Mouse (Mus musculus) CH12.LX (cell line): ENCODE results near the gene Psap. TPM values are rescaled to one million over a fixed set of nuclear protein-coding genes. Genes with fewer than 3 reads are reported as not detected.
"Not testable (repeated sequence)": the region's sequence is repeated elsewhere in the genome, so short reads cannot be mapped to it uniquely, and the experiment has no call there.

ENCODE experiments used
- DNase-seq: peaks from one replicate; pipeline ENCODE4 v3.0.0-alpha.2; 2013; ENCODE audit errors: extremely low read depth
- H3K27ac ChIP-seq: 2 replicates; pipeline ENCODE4 v1.5.1; 2012; ENCODE audit warnings: low read depth, mild to moderate bottlenecking, control low read depth, moderate library complexity; ENCODE audit not compliant: insufficient read depth
- H3K27me3 ChIP-seq: replicated peaks from 2 replicates; pipeline ENCODE3; 2012; ENCODE audit warnings: inconsistent platforms
- H3K36me3 ChIP-seq, 2 experiments: replicated peaks in 1 of 2; 2 replicates each; pipeline versions ENCODE3 to v1.6.1; 2012; ENCODE audit warnings: inconsistent platforms in 1 of 2, low read length in 1 of 2, mild to moderate bottlenecking in 1 of 2, mixed read lengths in 1 of 2, moderate library complexity in 1 of 2; ENCODE audit not compliant: control insufficient read depth in 1 of 2, insufficient read depth in 1 of 2
- H3K4me1 ChIP-seq, 2 experiments: 2 replicates each; pipeline ENCODE4 v1.6.1; 2012; ENCODE audit warnings: inconsistent platforms in 1 of 2, moderate library complexity in 1 of 2; ENCODE audit not compliant: insufficient read depth in 2 of 2, control insufficient read depth in 1 of 2
- H3K4me2 ChIP-seq: 2 replicates; pipeline ENCODE4 v1.6.1; 2012; ENCODE audit warnings: low read depth, mild to moderate bottlenecking, control low read depth; ENCODE audit not compliant: poor library complexity, insufficient read depth, severe bottlenecking
- H3K4me3 ChIP-seq, 3 experiments: fragments of 150-350 bp in 1 of 3; sonication (generic) in 1 of 3; replicated peaks in 1 of 3; 2 replicates each; pipeline versions ENCODE3 to v1.5.1; 2011 to 2012; ENCODE audit warnings: low read depth in 2 of 3, low read length in 2 of 3, mild to moderate bottlenecking in 2 of 3, moderate library complexity in 2 of 3, control low read depth in 1 of 3, improper control_type of control experiment in 1 of 3, inconsistent platforms in 1 of 3, mixed read lengths in 1 of 3; ENCODE audit not compliant: poor library complexity in 1 of 3
- H3K79me2 ChIP-seq: replicated peaks from 2 replicates; pipeline ENCODE4 v1.6.1; 2012; ENCODE audit warnings: mild to moderate bottlenecking, moderate library complexity; ENCODE audit not compliant: control insufficient read depth, poor library complexity, insufficient read depth, severe bottlenecking; ENCODE audit errors: extremely low read depth
- H3K9ac ChIP-seq: 2 replicates; pipeline ENCODE4 v1.6.1; 2012; ENCODE audit warnings: low read depth, mild to moderate bottlenecking, control low read depth, moderate library complexity; ENCODE audit not compliant: insufficient read depth
- H3K9me3 ChIP-seq: replicated peaks from 2 replicates; pipeline ENCODE3; 2012; ENCODE audit warnings: low read length, inconsistent platforms, mixed read lengths
- BHLHE40 ChIP-seq: IDR thresholded peaks from 2 replicates; pipeline ENCODE4 v1.6.1; 2011; ENCODE audit warnings: mild to moderate bottlenecking, low read depth, low read length, improper control_type of control experiment
- CTCF ChIP-seq, 2 experiments: IDR thresholded peaks in 1 of 2; conservative IDR thresholded peaks in 1 of 2; 2 replicates each; pipeline ENCODE4 v1.5.1; 2011 to 2012; ENCODE audit warnings: low read depth in 2 of 2, low read length in 2 of 2, improper control_type of control experiment in 1 of 2, inconsistent platforms in 1 of 2, mild to moderate bottlenecking in 1 of 2, moderate library complexity in 1 of 2
- ELF1 ChIP-seq: IDR thresholded peaks from 2 replicates; pipeline ENCODE4 v1.6.1; 2014; ENCODE audit warnings: low read depth, mild to moderate bottlenecking, inconsistent platforms, low read length, improper control_type of control experiment
- ETS1 ChIP-seq: conservative IDR thresholded peaks from 2 replicates; pipeline ENCODE4 v1.6.1; 2012; ENCODE audit warnings: low read depth, mild to moderate bottlenecking, inconsistent platforms, low read length, improper control_type of control experiment, moderate library complexity
- GABPA ChIP-seq: IDR thresholded peaks from 2 replicates; pipeline ENCODE4 v1.6.1; 2012; ENCODE audit warnings: low read depth, low read length, improper control_type of control experiment, inconsistent platforms; ENCODE audit not compliant: insufficient replicate concordance
- HCFC1 ChIP-seq: IDR thresholded peaks from 2 replicates; pipeline ENCODE4 v1.6.1; 2012; ENCODE audit warnings: low read depth, mild to moderate bottlenecking, inconsistent platforms, low read length, improper control_type of control experiment
- JUN ChIP-seq: IDR thresholded peaks from 2 replicates; pipeline ENCODE4 v1.6.1; 2011; ENCODE audit warnings: low read depth, mild to moderate bottlenecking, low read length, improper control_type of control experiment, moderate library complexity; ENCODE audit not compliant: insufficient read depth
- MAZ ChIP-seq: IDR thresholded peaks from 2 replicates; pipeline ENCODE4 v1.6.1; 2012; ENCODE audit warnings: low read depth, mild to moderate bottlenecking, inconsistent platforms, low read length, improper control_type of control experiment, moderate library complexity
- MEF2A ChIP-seq: IDR thresholded peaks from 2 replicates; pipeline ENCODE4 v1.6.1; 2014; ENCODE audit warnings: low read depth, mild to moderate bottlenecking, inconsistent platforms, low read length, improper control_type of control experiment, borderline replicate concordance
- MYC ChIP-seq: IDR thresholded peaks from 2 replicates; pipeline ENCODE4 v1.6.1; 2011; ENCODE audit warnings: low read depth, mild to moderate bottlenecking, improper control_type of control experiment, low read length
- NRF1 ChIP-seq: IDR thresholded peaks from 2 replicates; pipeline ENCODE4 v1.6.1; 2014; ENCODE audit warnings: low read depth, mild to moderate bottlenecking, inconsistent platforms, low read length, improper control_type of control experiment, moderate library complexity
- PAX5 ChIP-seq: IDR thresholded peaks from 2 replicates; pipeline ENCODE4 v1.6.1; 2012; ENCODE audit warnings: low read length, inconsistent platforms, mixed read lengths
- RAD21 ChIP-seq: IDR thresholded peaks from 2 replicates; pipeline ENCODE4 v1.6.1; 2011; ENCODE audit warnings: low read depth, mild to moderate bottlenecking, low read length, improper control_type of control experiment, moderate library complexity
- RCOR1 ChIP-seq: conservative IDR thresholded peaks from 2 replicates; pipeline ENCODE4 v1.6.1; 2012; ENCODE audit warnings: low read depth, mild to moderate bottlenecking, inconsistent platforms, low read length, improper control_type of control experiment
- SMC3 ChIP-seq: IDR thresholded peaks from 2 replicates; pipeline ENCODE4 v1.6.1; 2011; ENCODE audit warnings: low read depth, low read length, improper control_type of control experiment
- UBTF ChIP-seq: IDR thresholded peaks from 2 replicates; pipeline ENCODE4 v1.6.1; 2012; ENCODE audit warnings: low read depth, mild to moderate bottlenecking, inconsistent platforms, low read length, improper control_type of control experiment, moderate library complexity
- USF1 ChIP-seq: IDR thresholded peaks from 2 replicates; pipeline ENCODE4 v1.6.1; 2014; ENCODE audit warnings: low read depth, mild to moderate bottlenecking, inconsistent platforms, low read length, improper control_type of control experiment
- USF2 ChIP-seq: conservative IDR thresholded peaks from 2 replicates; pipeline ENCODE4 v1.6.1; 2011; ENCODE audit warnings: low read depth, low read length, improper control_type of control experiment
- ZC3H11A ChIP-seq: IDR thresholded peaks from 2 replicates; pipeline ENCODE4 v1.6.1; 2012; ENCODE audit warnings: low read depth, mild to moderate bottlenecking, inconsistent platforms, low read length, improper control_type of control experiment
- ZNF384 ChIP-seq: IDR thresholded peaks from 2 replicates; pipeline ENCODE4 v1.6.1; 2012; ENCODE audit warnings: low read depth, low read length, improper control_type of control experiment, inconsistent platforms
- dilution Hi-C: fragments of 300-500 bp; cut with MboI; formaldehyde crosslinking; loops from 2 replicates; pipeline ENCODE4 v1.14.3; 2020; ENCODE audit warnings: low sequenced_read_pairs; ENCODE audit not compliant: extremely low pct_unique_long_range_greater_than_20kb, extremely low pct_ligation_motif_present
- in situ Hi-C: fragments of 300-500 bp; cut with MboI; formaldehyde crosslinking; loops from 3 replicates; pipeline ENCODE4 v1.14.3; 2019; ENCODE audit warnings: low sequenced_read_pairs, low pct_ligation_motif_present, low pct_unique_long_range_greater_than_20kb, mixed read lengths
- polyA plus RNA-seq: library from polyadenylated mRNA; unstranded; fragments of >175 nt; gene quantifications from 2 replicates; pipeline ENCODE4 v1.2.1, GENCODE M21; 2012; ENCODE audit warnings: low read depth; ENCODE audit not compliant: insufficient read length
- total RNA-seq, 2 experiments: library from RNA; depleted of rRNA; stranded (reverse); fragments of 300-350 nt in 1 of 2; fragments of >200 nt in 1 of 2; gene quantifications; 2 replicates each; pipeline ENCODE4 v1.2.3; 2012 to 2014

Gene Psap
- total and polyA plus RNA-seq, 3 experiments = 223 to 470 (median 300) TPM

DNA sequence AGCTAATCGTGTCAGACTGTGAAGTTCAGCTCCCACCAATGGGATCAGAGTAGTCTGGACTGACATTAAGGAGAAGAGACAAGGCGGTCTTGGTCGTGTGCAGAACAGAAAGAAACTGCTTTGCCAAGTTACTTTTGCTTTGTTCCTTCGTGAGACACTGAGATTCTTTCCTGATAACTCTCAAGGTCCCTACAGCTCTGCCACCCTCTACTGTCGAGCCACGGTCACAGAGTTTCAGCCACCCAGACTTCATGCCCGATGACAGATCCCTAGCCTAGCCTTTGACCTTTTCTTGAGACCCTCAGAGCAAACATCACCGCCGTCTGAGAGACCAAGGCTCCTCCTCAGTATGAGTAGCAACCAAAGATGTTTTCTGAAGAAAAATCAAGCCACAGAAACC is 43.4 kb upstream of the Psap start:
- H3K4me1 ChIP-seq = peaks cover 19 to 57% of the 10 kb centered on the region in 2 experiments
- TF ChIP-seq CTCF (conservative IDR thresholded peaks at IDR 0.05 in 1 of 2, IDR thresholded peaks at IDR 0.05 in 1 of 2; ENCODE audit: low read depth in 2 of 2, low read length in 2 of 2) (peak in 1 of 2 experiments; percentile 63; a peak in 2 of 4 replicates), RAD21 (peak; percentile 68), HCFC1 (no peak), PAX5 (no peak), ZC3H11A (0 out of 2 replicates have a peak, but pooled peaks have one; percentile 10), SMC3 (peak; percentile 66)
- TF ChIP-seq, all 38 proteins: peak for 4
- Histone ChIP-seq H3K4me2 (no peak overlapping the region), H3K4me3 (no peak overlapping the region), H3K9ac (no peak overlapping the region), H3K9me3 (peaks cover 10% of the 10 kb centered on the region), H3K27ac (no peak overlapping the region), H3K36me3 (no peaks in the 10 kb centered on the region), H3K79me2 (no peaks in the 10 kb centered on the region), H3K27me3 (no peaks in the 10 kb centered on the region)
- in situ Hi-C loops = loop anchor here (5.0 to 10.0 kb wide), 3 partner anchors 77 to 339 kb away; partner anchors contain the start of genes Anapc16 and Ascc1
- dilution Hi-C loops = no loop called here
- DNase-seq = no peak

DNA sequence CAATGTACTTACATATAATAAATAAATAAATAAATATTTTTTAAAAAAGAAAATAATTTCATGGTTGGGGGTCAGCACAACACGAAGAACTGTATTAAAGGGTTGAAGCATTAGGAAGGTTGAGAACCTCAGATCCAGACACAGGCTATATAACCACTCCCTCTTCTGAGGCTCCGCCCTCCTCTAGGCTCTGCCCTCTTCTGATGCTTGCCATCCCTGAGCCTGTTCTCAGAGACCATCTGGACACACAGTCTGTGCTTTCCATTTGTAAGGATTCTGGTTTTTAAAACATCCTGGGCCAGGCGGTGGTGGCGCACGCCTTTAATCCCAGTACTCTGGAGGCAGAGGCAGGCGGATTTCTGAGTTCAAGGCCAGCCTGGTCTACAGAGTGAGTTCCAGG is 41.6 kb upstream of the Psap start:
- dilution Hi-C loops, H3K4me3 ChIP-seq, H3K79me2 ChIP-seq, DNase-seq, H3K9ac ChIP-seq, H3K27me3 ChIP-seq, H3K36me3 ChIP-seq, H3K27ac ChIP-seq, H3K4me2 ChIP-seq: not testable (repeated sequence)
- peaks cover 14% of the 10 kb centered on the region for H3K9me3 ChIP-seq
- H3K4me1 ChIP-seq = peaks cover 10 to 38% of the 10 kb centered on the region in 2 experiments
- in situ Hi-C loops = loop anchor here (10.0 kb wide), 2 partner anchors 231 to 341 kb away; partner anchors contain the start of genes Anapc16 and Ascc1

DNA sequence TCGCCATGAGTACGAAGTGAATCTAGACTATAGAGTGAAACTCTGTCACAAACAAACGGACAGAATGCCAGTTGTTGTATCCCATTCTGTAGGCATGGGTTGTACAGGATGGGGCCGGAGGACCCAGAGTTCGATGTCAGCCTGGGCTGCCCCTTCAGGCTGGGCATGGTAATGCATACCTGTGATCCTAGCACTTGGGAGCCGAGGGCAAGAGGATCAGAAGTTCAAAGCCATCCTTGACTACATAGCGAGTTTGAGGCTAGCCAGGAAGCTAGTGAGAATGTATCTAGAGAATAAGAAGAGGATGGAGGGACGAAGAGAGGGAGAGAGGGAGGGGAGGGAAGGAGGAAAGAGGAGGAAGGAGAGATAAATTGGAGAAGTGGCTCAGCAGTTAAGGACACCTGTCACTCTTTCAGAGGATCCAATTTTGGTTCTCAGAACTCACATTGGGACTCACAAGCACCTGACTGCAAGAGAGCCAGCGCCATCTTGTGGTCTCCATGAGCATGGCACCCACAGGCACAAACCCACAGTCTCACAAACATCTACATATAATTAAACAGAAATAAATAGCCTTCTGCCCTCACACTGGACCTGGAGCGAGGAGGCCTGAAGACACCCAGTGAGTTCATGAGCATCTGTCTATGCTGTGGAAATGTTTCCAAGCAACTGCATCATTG is 39.8 kb upstream of the Psap start:
- H3K9ac ChIP-seq = no peak overlapping the region
- no peaks in the 10 kb centered on the region for H3K79me2 ChIP-seq
- H3K27me3 ChIP-seq = no peaks in the 10 kb centered on the region
- dilution Hi-C loops = no loop called here
- in situ Hi-C loops = loop anchor here (10.0 kb wide), 2 partner anchors 233 to 343 kb away; partner anchors contain the start of genes Anapc16 and Ascc1
- H3K27ac ChIP-seq = no peak overlapping the region
- no peaks in the 10 kb centered on the region for H3K36me3 ChIP-seq
- peak; percentile 84 for DNase-seq
- TF ChIP-seq ELF1 (no peak), MEF2A (no peak), ZC3H11A (peak; percentile 82), ETS1 (no peak), RCOR1 (no peak), CTCF (conservative IDR thresholded peaks at IDR 0.05 in 1 of 2, IDR thresholded peaks at IDR 0.05 in 1 of 2; ENCODE audit: low read depth in 2 of 2, low read length in 2 of 2) (peak; percentile 94 to 95), RAD21 (peak; percentile 96), PAX5 (no peak), SMC3 (peak; percentile 96), BHLHE40 (no peak), UBTF (no peak), MAZ (no peak), JUN (no peak), GABPA (no peak), USF1 (no peak), ZNF384 (no peak), NRF1 (no peak), MYC (0 out of 2 replicates have a peak, but pooled peaks have one; percentile 19), USF2 (no peak)
- H3K9me3 ChIP-seq = peaks cover 15% of the 10 kb centered on the region
- H3K4me2 ChIP-seq = no peak overlapping the region
- no peak overlapping the region for H3K4me3 ChIP-seq
- H3K4me1 ChIP-seq = peaks cover 8 to 27% of the 10 kb centered on the region in 2 experiments; a peak in 3 of 4 replicates
